Mouse (Mus musculus) neural tube, embryonic 10.5 days (tissue): ENCODE measurements around the gene Gpr146.
A peak's percentile ranks its signal among the peaks of the same experiment; 100 is the strongest.

Experiments used
- DNase-seq: peaks from one replicate; pipeline ENCODE4 v3.0.0-alpha.2; 2017; ENCODE audit warnings: low spot score; ENCODE audit errors: extremely low spot score

Gpr146 gene

GRCm38 (mm10) chr5:139355235-139355772 lies 22.2 kb upstream of the Gpr146 start:
- DNase-seq: peak; percentile 79

GRCm38 (mm10) chr5:139358653-139359052 lies 18.8 kb upstream of the Gpr146 start:
- DNase-seq: no peak

- DNase-seq: no peak
Measured at GRCm38 (mm10) chr5:139359244-139359643, 18.3 kb upstream of the Gpr146 start.

- no peak for DNase-seq
Measured at GRCm38 (mm10) chr5:139363858-139364257, 13.6 kb upstream of the Gpr146 start.

DNA sequence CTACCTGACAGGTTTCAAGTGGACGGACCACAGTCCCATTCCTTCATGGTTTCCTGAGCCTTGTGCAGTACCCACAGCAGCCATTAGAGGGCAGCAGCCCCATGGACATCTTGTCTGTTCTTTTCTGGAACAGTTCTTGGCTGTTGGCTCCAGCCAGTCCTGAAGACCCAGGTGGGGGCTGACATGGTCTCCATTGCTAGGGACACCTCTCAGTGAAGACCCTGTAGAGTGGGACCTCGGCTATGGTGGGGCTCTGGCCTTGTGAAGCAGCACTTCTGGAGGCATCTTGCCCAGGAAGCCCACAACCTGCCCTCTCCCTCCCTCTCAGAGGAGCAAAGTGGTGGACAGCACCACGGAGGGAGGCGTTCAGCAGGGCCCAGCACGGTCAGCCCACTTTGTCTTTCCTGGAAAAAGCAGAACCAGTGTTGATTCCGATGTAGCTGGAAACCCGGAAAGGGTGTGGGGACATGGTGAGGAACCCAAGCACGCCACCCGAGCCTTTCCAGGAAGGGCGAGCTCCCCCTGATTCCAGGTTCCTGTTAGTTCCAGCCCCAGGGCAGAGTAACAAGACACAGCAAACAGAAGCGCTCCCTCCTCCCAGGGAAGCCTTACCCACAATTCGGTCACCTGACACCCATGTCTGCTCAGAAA lies 13.1 kb upstream of the Gpr146 start:
- peak; percentile 91 for DNase-seq

GRCm38 (mm10) chr5:139364911-139365571 lies 12.5 kb upstream of the Gpr146 start:
- DNase-seq: no peak

- DNase-seq: no peak
Measured at GRCm38 (mm10) chr5:139365827-139366226, 11.7 kb upstream of the Gpr146 start.

GRCm38 (mm10) chr5:139366484-139366883 lies 11.0 kb upstream of the Gpr146 start:
- DNase-seq: no peak

DNA sequence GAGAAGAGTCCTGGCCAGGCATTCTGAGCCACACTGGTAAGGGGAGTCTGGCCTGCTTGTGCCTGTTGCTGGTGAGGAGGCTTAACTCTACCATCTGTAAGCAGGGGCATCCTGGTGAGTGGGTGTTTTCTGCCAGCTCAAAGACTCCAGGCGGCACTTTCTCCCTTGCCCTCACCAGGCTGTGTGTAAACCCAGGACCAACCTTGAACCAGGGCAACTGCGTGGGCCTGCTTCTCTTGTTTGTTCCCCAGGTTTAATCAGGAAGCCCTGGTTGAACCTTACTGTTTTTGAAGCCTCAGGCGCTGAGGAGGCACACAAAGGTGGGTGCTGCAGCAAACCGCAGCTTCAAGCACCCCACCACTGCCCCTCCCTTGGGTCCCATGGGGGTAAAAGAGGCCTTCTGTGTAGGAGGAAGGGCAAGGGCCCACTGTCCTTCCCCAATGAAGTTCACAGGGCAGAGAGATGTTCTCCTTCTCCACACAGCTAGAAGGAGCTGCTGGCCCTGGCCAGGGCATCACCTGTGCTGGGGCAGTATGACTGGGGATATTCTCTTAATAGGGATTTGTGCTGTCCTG lies 9.5 kb upstream of the Gpr146 start:
- no peak for DNase-seq

DNA sequence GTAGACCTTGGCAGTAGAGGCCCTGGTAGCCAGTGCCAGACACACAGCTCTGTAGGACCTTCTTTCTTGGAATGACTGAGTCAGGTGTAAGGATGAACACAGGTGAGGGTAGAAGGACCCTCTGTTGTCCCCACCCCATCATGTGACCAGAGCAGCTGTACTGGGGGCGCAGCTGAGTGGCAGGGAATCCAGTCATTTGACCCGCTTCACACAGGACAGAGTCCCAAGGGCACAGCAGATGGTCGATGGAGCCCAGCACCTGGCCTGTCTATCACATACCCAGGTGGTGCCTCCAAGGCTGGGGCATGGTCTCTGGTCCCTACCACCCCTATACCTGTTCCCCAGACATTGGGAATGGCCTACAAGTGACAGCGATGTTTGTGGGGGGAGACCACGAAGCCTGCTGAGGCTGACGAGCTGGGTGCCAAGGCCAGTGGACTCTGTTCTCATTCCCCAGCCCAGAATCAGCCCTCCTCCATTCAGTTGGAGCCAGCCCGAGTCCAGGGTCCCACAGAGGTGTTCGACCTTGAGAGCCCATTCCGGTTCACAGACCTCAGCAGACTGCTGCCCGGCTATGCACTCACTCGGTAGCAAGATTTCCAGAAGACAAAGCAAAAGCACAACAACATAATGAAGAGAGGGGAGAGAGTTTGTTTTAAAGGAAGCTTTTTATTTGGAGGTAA lies 8.7 kb upstream of the Gpr146 start:
- no peak for DNase-seq

GRCm38 (mm10) chr5:139370336-139370735 lies 7.2 kb upstream of the Gpr146 start:
- DNase-seq: no peak

DNA sequence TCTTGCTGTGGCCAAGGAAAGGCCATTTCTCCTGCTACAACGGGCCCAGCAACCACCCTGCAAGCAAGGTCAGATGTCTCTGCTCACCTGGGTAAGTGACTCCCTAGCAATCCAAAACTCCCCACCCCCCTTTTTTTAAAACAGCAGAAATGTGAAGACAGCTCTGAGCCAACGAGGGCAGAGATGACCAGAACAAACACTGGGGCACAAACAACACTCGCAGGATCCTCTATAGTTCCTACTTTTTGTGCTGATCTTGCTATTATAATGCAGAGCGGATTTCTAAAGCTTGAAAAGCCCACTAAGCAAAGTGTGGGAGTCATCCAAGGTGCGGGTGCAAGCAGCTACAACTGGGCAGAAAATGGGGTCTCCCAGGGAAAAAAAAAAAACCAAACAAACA lies 6.4 kb upstream of the Gpr146 start:
- DNase-seq: no peak

- DNase-seq: peak; percentile 93
Measured at GRCm38 (mm10) chr5:139371631-139372401, 5.7 kb upstream of the Gpr146 start.

GRCm38 (mm10) chr5:139373126-139373525 lies 4.4 kb upstream of the Gpr146 start:
- no peak for DNase-seq

DNA sequence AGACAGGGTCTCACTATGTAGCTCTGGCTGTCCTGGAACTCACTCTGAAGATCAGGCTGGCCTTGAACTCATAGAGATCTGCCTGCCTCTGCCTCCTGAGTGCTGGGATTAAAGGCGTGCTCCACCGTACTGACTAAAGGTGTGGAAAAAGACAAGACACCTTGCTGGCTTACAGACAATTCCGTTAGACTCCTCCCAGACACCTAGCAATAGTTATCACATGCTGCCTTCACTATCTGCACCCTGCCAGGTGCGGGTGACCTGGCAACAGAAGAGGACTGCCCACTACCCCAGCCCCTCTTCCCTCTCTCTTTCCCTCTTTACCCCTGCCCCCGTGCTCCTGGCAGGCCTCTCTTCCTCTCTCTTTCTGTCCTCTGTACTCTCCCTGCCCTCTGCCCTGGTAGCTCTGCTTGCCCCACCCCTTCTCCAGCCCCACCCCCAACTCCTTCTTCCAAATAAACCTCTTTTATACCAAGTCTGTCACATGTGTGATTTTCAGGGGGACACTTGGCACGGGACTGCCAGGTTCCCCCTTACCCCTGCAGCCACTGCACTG lies 3.5 kb upstream of the Gpr146 start:
- DNase-seq: no peak

DNA sequence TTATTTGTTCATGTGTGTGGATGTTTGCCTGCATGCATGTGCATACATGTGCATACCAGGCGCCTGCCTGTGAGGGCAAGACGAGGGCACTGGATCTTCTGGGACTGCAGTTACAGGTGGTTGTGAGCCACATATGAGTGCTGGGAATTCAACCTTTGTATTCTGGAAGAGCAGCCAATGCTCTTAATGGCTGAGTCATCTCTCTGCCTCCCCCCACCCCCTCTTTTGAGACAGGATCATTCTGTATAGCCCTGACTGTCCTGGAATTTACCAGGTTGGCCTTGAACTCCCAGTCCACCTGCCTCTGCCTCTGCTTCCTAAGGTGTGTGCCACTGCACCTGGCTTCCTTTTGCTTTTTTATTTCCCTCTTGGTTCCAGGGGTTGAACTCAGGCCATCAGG lies 2.7 kb upstream of the Gpr146 start:
- no peak for DNase-seq

DNA sequence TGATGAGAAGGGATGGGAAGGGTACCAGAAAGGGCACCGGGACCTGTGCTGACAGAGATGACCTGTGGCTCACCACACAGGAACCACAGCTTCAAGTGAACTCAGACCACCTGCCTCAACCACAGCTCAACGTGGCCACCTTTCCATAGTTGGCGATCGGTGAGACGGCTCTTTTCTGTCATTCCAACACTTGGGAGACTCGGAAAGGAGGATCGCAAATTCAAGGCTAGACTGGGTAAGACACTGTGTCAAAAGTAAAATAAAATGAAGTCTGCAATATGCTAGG lies 717 bp downstream of the Gpr146 start:
- DNase-seq: no peak

DNA sequence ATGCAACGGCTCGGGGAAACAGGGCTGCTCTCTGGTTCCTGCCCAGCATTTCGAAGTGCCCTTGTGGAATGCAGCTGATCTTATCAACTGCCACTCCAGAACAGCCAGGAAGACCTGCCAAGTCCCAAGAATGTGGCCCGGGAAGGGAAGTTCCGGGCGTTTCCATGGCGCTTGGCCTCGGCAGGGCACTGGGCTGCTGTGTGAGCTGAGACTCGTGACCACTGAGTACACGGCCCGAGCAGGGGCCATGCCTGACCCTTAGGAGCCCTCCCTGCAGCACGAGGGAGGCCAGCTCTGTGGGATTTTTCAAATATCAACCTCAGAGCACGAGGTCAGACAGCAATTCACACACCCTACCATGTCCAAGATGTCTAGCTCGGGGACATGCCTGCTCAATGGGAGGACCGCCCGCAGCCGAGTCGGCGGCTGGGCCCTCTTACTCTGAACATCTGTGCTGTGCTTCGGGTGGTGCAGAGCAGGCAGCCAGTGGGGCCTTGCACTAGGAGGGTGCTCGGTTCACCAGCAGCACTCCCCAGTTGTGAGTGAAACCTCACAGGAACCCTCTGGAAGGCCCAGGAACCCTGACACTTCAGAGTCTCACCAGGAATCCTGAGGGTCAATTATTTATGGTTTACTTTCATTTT lies 1.6 kb downstream of the Gpr146 start:
- DNase-seq: no peak

- no peak for DNase-seq
Measured at GRCm38 (mm10) chr5:139379771-139380384, 2.4 kb downstream of the Gpr146 start.
